Comparison of ENCODE assay signal across 10 mouse cellular contexts in genomic region chr4:119111410-119111809, GRCm38 (mm10). TPM values are rescaled to one million over a fixed set of nuclear protein-coding genes. Genes with fewer than 3 reads are reported as not detected.
DNase-seq lines count a peak whose midpoint lies in the region; ATAC-seq lines count a peak whose summit lies in the region.
"Had no signal": no experiment of that assay in that cellular context is flagged by ENCODE, and none has a peak within 500 bp of the region (broad histone marks: within the 10 kb centered on the region; RNA-seq: fewer than 3 reads in every experiment).

No protein-coding gene starts in this region.

- no peak for ATAC-seq in forebrain, embryonic 12.5 days (ENCODE audit: low FRiP score)
- no peak for ATAC-seq in forebrain, embryonic 15.5 days (replicated peaks)
- ATAC-seq in limb, embryonic 12.5 days (ENCODE audit: insufficient number of reproducible peaks, insufficient read depth, low FRiP score, low TSS enrichment, low read depth), result no peak
- ATAC-seq in embryonic facial prominence, embryonic 14.5 days (ENCODE audit: low read depth), result no peak
- ATAC-seq in midbrain, embryonic 13.5 days, result no peak

- H3K36me3 ChIP-seq in forebrain, embryonic 12.5 days (replicated peaks), result 0 out of 2 replicates have a peak, but pooled peaks cover 7% of the 10 kb centered on the region
- H3K36me3 ChIP-seq in forebrain, embryonic 15.5 days, result no peaks in the 10 kb centered on the region
- H3K36me3 ChIP-seq in limb, embryonic 12.5 days, result peaks cover 34% of the 10 kb centered on the region
- peaks cover 39% of the 10 kb centered on the region for H3K36me3 ChIP-seq in limb, embryonic 10.5 days
- peaks cover 3% of the 10 kb centered on the region; the same call in 1 of the 2 replicates for H3K36me3 ChIP-seq in embryonic facial prominence, embryonic 14.5 days (ENCODE audit: control insufficient read depth, insufficient read depth, low read length)
- no peaks in the 10 kb centered on the region for H3K36me3 ChIP-seq in midbrain, embryonic 13.5 days

- peak overlapping the region; percentile 81 for H3K4me3 ChIP-seq in forebrain, embryonic 12.5 days (replicated peaks)
- H3K4me3 ChIP-seq in forebrain, embryonic 15.5 days, result no peak overlapping the region
- H3K4me3 ChIP-seq in limb, embryonic 12.5 days (replicated peaks), result peak overlapping the region; percentile 75
- H3K4me3 ChIP-seq in limb, embryonic 10.5 days, result no peak overlapping the region
- peak overlapping the region; percentile 84 for H3K4me3 ChIP-seq in embryonic facial prominence, embryonic 14.5 days (ENCODE audit: low read depth, low read length)
- H3K4me3 ChIP-seq in midbrain, embryonic 13.5 days (replicated peaks), result 0 out of 2 replicates have a peak overlapping the region, but pooled peaks have one; percentile 1

- WGBS in forebrain, embryonic 12.5 days, result 58% methylated on average over 5 of the region's 5 CpGs
- WGBS in forebrain, embryonic 15.5 days, result 59% methylated on average over 5 of the region's 5 CpGs
- 73% methylated on average over 5 of the region's 5 CpGs for WGBS in limb, embryonic 12.5 days
- WGBS in limb, embryonic 10.5 days, result 81% methylated on average over 5 of the region's 5 CpGs
- 70% methylated on average over 5 of the region's 5 CpGs for WGBS in embryonic facial prominence, embryonic 14.5 days
- WGBS in midbrain, embryonic 13.5 days, result 56% methylated on average over 5 of the region's 5 CpGs

- H3K27me3 ChIP-seq in forebrain, embryonic 12.5 days, result peaks cover 3% of the 10 kb centered on the region; the same call in 1 of the 2 replicates
- H3K27me3 ChIP-seq in forebrain, embryonic 15.5 days, result no peaks in the 10 kb centered on the region
- no peaks in the 10 kb centered on the region for H3K27me3 ChIP-seq in limb, embryonic 12.5 days
- no peaks in the 10 kb centered on the region for H3K27me3 ChIP-seq in limb, embryonic 10.5 days (ENCODE audit: low read depth, poor library complexity, severe bottlenecking)
- no peaks in the 10 kb centered on the region for H3K27me3 ChIP-seq in embryonic facial prominence, embryonic 14.5 days (replicated peaks; ENCODE audit: control insufficient read depth, insufficient read depth, low read length)
- no peaks in the 10 kb centered on the region for H3K27me3 ChIP-seq in midbrain, embryonic 13.5 days

- H3K27ac ChIP-seq in forebrain, embryonic 12.5 days, result no peak overlapping the region
- no peak overlapping the region for H3K27ac ChIP-seq in forebrain, embryonic 15.5 days (replicated peaks)
- H3K27ac ChIP-seq in limb, embryonic 12.5 days, result no peak overlapping the region
- H3K27ac ChIP-seq in limb, embryonic 10.5 days, result no peak overlapping the region
- H3K27ac ChIP-seq in embryonic facial prominence, embryonic 14.5 days (replicated peaks; ENCODE audit: low read depth, low read length), result no peak overlapping the region
- no peak overlapping the region for H3K27ac ChIP-seq in midbrain, embryonic 13.5 days

- no peaks in the 10 kb centered on the region for H3K9me3 ChIP-seq in forebrain, embryonic 12.5 days
- no peaks in the 10 kb centered on the region for H3K9me3 ChIP-seq in forebrain, embryonic 15.5 days
- no peaks in the 10 kb centered on the region for H3K9me3 ChIP-seq in limb, embryonic 12.5 days
- H3K9me3 ChIP-seq in limb, embryonic 10.5 days (replicated peaks), result no peaks in the 10 kb centered on the region
- H3K9me3 ChIP-seq in embryonic facial prominence, embryonic 14.5 days (ENCODE audit: control insufficient read depth, low read length), result no peaks in the 10 kb centered on the region
- H3K9me3 ChIP-seq in midbrain, embryonic 13.5 days, result no peaks in the 10 kb centered on the region

- H3K4me2 ChIP-seq in forebrain, embryonic 12.5 days, result peak overlapping the region; percentile 71
- no peak overlapping the region for H3K4me2 ChIP-seq in forebrain, embryonic 15.5 days (replicated peaks)
- peak overlapping the region; percentile 75 for H3K4me2 ChIP-seq in limb, embryonic 12.5 days
- peak overlapping the region; percentile 74 for H3K4me2 ChIP-seq in embryonic facial prominence, embryonic 14.5 days (ENCODE audit: low read depth, low read length)
- no peak overlapping the region; the same call in 1 of the 2 replicates for H3K4me2 ChIP-seq in midbrain, embryonic 13.5 days (replicated peaks)

- DNase-seq in limb, embryonic 10.5 days (ENCODE audit: low spot score), result no peak
- DNase-seq in embryonic facial prominence, embryonic 14.5 days (ENCODE audit: low spot score), result no peak
- DNase-seq in left cerebral cortex, adult 9 months (ENCODE audit: low spot score in 2 of 2), result no peak
- no peak for DNase-seq in left cerebral cortex, adult 18-20 months (ENCODE audit: low spot score in 2 of 2)
- DNase-seq: cerebellum, adult 9-11 months; gastrocnemius, postnatal 25 days had no signal

- peak overlapping the region; percentile 40; the same call in 1 of the 2 replicates for H3K9ac ChIP-seq in forebrain, embryonic 12.5 days
- no peak overlapping the region for H3K9ac ChIP-seq in forebrain, embryonic 15.5 days (replicated peaks)
- H3K9ac ChIP-seq in limb, embryonic 12.5 days (replicated peaks), result no peak overlapping the region
- H3K9ac ChIP-seq in embryonic facial prominence, embryonic 14.5 days (ENCODE audit: low read depth, low read length), result peak overlapping the region; percentile 90
- H3K9ac ChIP-seq in midbrain, embryonic 13.5 days (replicated peaks), result no peak overlapping the region

- peaks cover 57% of the 10 kb centered on the region for H3K4me1 ChIP-seq in forebrain, embryonic 12.5 days
- H3K4me1 ChIP-seq in forebrain, embryonic 15.5 days, result peaks cover 32% of the 10 kb centered on the region
- peaks cover 69% of the 10 kb centered on the region for H3K4me1 ChIP-seq in limb, embryonic 12.5 days (replicated peaks)
- peaks cover 59% of the 10 kb centered on the region for H3K4me1 ChIP-seq in limb, embryonic 10.5 days
- peaks cover 17% of the 10 kb centered on the region for H3K4me1 ChIP-seq in embryonic facial prominence, embryonic 14.5 days (ENCODE audit: control insufficient read depth, insufficient read depth, low read length)
- peaks cover 42% of the 10 kb centered on the region for H3K4me1 ChIP-seq in midbrain, embryonic 13.5 days (replicated peaks)

RNA-seq across cellular contexts. Expression of gene Slc2a1, which starts 2.9 kb away (rescaled TPM):
- polyA plus RNA-seq in forebrain, embryonic 12.5 days (2016; fragmentation: Nextera tagmentation; extraction: Ambion mirVana), result 110 and 113 TPM in 2 replicates
- 89.5 and 89.7 TPM in 2 replicates for polyA plus RNA-seq in forebrain, embryonic 15.5 days (2015; fragmentation: Nextera tagmentation; extraction: Ambion mirVana)
- 98.1 and 100 TPM in 2 replicates for polyA plus RNA-seq in limb, embryonic 12.5 days (2016; fragmentation: Nextera tagmentation; extraction: Ambion mirVana)
- polyA plus RNA-seq in limb, embryonic 10.5 days (2016; fragmentation: Nextera tagmentation; extraction: Ambion mirVana), result 110 and 139 TPM in 2 replicates
- polyA plus RNA-seq in embryonic facial prominence, embryonic 14.5 days (2014; fragmentation: Nextera tagmentation; extraction: Ambion mirVana), result 94.2 and 111 TPM in 2 replicates
- polyA plus RNA-seq in midbrain, embryonic 13.5 days (2015; fragmentation: Nextera tagmentation; extraction: Ambion mirVana), result 88.6 and 104 TPM in 2 replicates
- total RNA-seq in left cerebral cortex, adult 18-20 months (2021), result 10 to 100 TPM; 75.2 to 91.1 TPM

Comparison
In these comparisons a context has a peak if more than half of its experiments do, and no peak if none do; other contexts are left out.
1. H3K4me2 ChIP-seq: peak in forebrain, embryonic 12.5 days (single experiment), limb, embryonic 12.5 days (single experiment) and embryonic facial prominence, embryonic 14.5 days (single experiment); none in forebrain, embryonic 15.5 days (single experiment) and midbrain, embryonic 13.5 days (single experiment).
2. H3K4me3 ChIP-seq: peak in forebrain, embryonic 12.5 days (single experiment), limb, embryonic 12.5 days (single experiment), embryonic facial prominence, embryonic 14.5 days (single experiment) and midbrain, embryonic 13.5 days (single experiment); none in forebrain, embryonic 15.5 days (single experiment) and limb, embryonic 10.5 days (single experiment).
3. H3K9ac ChIP-seq: peak in forebrain, embryonic 12.5 days (single experiment) and embryonic facial prominence, embryonic 14.5 days (single experiment); none in forebrain, embryonic 15.5 days (single experiment), limb, embryonic 12.5 days (single experiment) and midbrain, embryonic 13.5 days (single experiment).